Comparison of ENCODE assay signal across 8 mouse cellular contexts in the genomic region with DNA sequence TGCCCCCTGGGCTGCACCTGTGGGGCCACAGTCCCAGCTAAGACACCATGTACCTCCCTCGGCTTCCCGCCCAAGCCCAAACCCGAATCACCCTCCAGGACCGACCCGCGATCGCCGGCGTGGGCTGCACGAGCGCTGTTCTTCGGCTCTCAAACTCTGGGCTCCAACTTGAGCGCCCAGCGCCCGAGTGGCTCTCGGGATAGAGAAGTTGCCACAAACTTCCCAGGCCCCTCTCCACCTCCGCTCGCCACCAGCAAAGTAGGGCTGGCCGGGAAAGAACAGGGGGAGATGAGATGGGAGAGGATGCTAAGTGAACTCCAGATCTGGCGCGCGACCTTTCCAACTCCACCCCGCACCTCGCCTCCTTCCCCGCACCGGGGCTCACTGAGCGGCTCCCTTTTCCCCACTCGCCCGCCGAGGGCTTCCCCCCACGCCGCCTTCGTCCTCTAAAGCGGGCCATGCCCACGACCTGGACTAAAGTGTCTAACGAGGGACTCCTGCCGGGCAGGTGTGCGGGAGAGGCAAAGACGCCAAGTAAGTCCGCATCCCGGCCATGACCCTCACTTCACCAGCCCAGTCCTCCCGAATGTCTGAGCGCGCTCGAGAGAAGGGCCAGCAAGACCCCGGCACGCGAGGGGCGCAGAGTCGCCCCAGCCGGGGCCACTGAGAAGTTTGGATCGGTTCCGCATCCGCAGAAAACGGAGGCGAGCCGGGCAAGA. TPM values are rescaled to one million over a fixed set of nuclear protein-coding genes. Genes with fewer than 3 reads are reported as not detected.
DNase-seq lines count a peak whose midpoint lies in the region; ATAC-seq and TF ChIP-seq lines count a peak whose summit lies in the region.

No protein-coding gene starts in this region.

- intact Hi-C loops in heart, postnatal 25 days (cut with DNase I) = loop anchor here (2.0 kb wide), 1 partner anchor 19 kb away; no protein-coding TSS in a partner anchor
- intact Hi-C loops in left cerebral cortex, postnatal 25 days (cut with DNase I) = loop anchor here (5.0 to 10.0 kb wide), 3 partner anchors 130 to 623 kb away; no protein-coding TSS in a partner anchor

- peak overlapping the region; percentile 59; the same call in 1 of the 2 replicates for H3K9ac ChIP-seq in heart, embryonic 11.5 days (ENCODE audit: low read depth, low read length)
- peak overlapping the region; percentile 37; the same call in 1 of the 2 replicates for H3K9ac ChIP-seq in liver, embryonic 11.5 days (ENCODE audit: low read depth, low read length)

- peaks cover 61% of the 10 kb centered on the region for H3K27me3 ChIP-seq in heart, embryonic 11.5 days (ENCODE audit: control insufficient read depth, insufficient read depth, low read length)
- H3K27me3 ChIP-seq in hindbrain, embryonic 10.5 days (ENCODE audit: insufficient read depth, poor library complexity, severe bottlenecking) = peaks cover 73% of the 10 kb centered on the region
- peaks cover 49% of the 10 kb centered on the region for H3K27me3 ChIP-seq in liver, embryonic 11.5 days (replicated peaks; ENCODE audit: control insufficient read depth, insufficient read depth, low read length)

- H3K36me3 ChIP-seq in heart, embryonic 11.5 days (ENCODE audit: control insufficient read depth, insufficient read depth, low read length) = no peaks in the 10 kb centered on the region
- no peaks in the 10 kb centered on the region for H3K36me3 ChIP-seq in hindbrain, embryonic 10.5 days
- no peaks in the 10 kb centered on the region for H3K36me3 ChIP-seq in liver, embryonic 11.5 days (ENCODE audit: control insufficient read depth, insufficient read depth, low read length)

- TF ChIP-seq POLR2A in olfactory bulb, adult 2 months (IDR thresholded peaks at IDR 0.05; ENCODE audit: insufficient read depth, low read depth, low read length) = no peak

- no peaks in the 10 kb centered on the region for H3K9me3 ChIP-seq in heart, embryonic 11.5 days (replicated peaks; ENCODE audit: control insufficient read depth, low read length)
- no peaks in the 10 kb centered on the region for H3K9me3 ChIP-seq in hindbrain, embryonic 10.5 days
- no peaks in the 10 kb centered on the region for H3K9me3 ChIP-seq in liver, embryonic 11.5 days (ENCODE audit: control insufficient read depth, low read length)

- H3K4me3 ChIP-seq in heart, embryonic 11.5 days (ENCODE audit: low read depth, low read length) = peak overlapping the region; percentile 77
- H3K4me3 ChIP-seq in hindbrain, embryonic 10.5 days = peak overlapping the region; percentile 74
- H3K4me3 ChIP-seq in liver, embryonic 11.5 days (ENCODE audit: low read depth, low read length) = peak overlapping the region; percentile 66
- H3K4me3 ChIP-seq in olfactory bulb, adult 2 months (ENCODE audit: insufficient read depth, low read depth, low read length) = peak overlapping the region; percentile 90

- WGBS in heart, embryonic 11.5 days (ENCODE audit: insufficient replicate concordance) = under 1% methylated on average over 56 of the region's 57 CpGs
- WGBS in hindbrain, embryonic 10.5 days = under 1% methylated on average over 57 of the region's 57 CpGs
- under 1% methylated on average over 56 of the region's 57 CpGs for whole genome bisulfite sequencing in liver, embryonic 11.5 days
- WGBS in olfactory bulb, adult 2 months = 1% methylated on average over 57 of the region's 57 CpGs

- peaks cover 12% of the 10 kb centered on the region; the same call in 1 of the 2 replicates for H3K4me1 ChIP-seq in heart, embryonic 11.5 days (ENCODE audit: control insufficient read depth, insufficient read depth, low read length)
- H3K4me1 ChIP-seq in hindbrain, embryonic 10.5 days (replicated peaks) = peaks cover 27% of the 10 kb centered on the region
- no peaks in the 10 kb centered on the region for H3K4me1 ChIP-seq in liver, embryonic 11.5 days (replicated peaks; ENCODE audit: control insufficient read depth, insufficient read depth, low read length)
- H3K4me1 ChIP-seq in olfactory bulb, adult 2 months (ENCODE audit: control insufficient read depth, insufficient read depth, low read length) = peaks cover 19% of the 10 kb centered on the region

- no peak for DNase-seq in heart, postnatal 25 days (ENCODE audit: low spot score)
- DNase-seq in ES-CJ7 (ENCODE audit: low read depth, low spot score) = peak; percentile 25
- peak; percentile 34 for DNase-seq in embryo, embryonic 10 days (ENCODE audit: low spot score)
- peak; percentile 58 for DNase-seq in hindbrain, embryonic 10.5 days (ENCODE audit: low spot score)
- DNase-seq in liver, embryonic 11.5 days (ENCODE audit: low spot score) = peak; percentile 53
- no peak for DNase-seq in left cerebral cortex, postnatal 25 days (ENCODE audit: low spot score in 2 of 2)

- ATAC-seq in heart, embryonic 11.5 days (replicated peaks; ENCODE audit: insufficient number of reproducible peaks, low FRiP score, low TSS enrichment) = no peak
- peak; percentile 35 for ATAC-seq in liver, embryonic 11.5 days (replicated peaks; ENCODE audit: low FRiP score)

- H3K4me2 ChIP-seq in heart, embryonic 11.5 days = peak overlapping the region; percentile 100
- peak overlapping the region; percentile 97 for H3K4me2 ChIP-seq in liver, embryonic 11.5 days

- no peak overlapping the region for H3K27ac ChIP-seq in heart, embryonic 11.5 days (ENCODE audit: low read depth, low read length)
- peak overlapping the region; percentile 87 for H3K27ac ChIP-seq in hindbrain, embryonic 10.5 days
- no peak overlapping the region for H3K27ac ChIP-seq in liver, embryonic 11.5 days (ENCODE audit: low read depth, low read length)
- H3K27ac ChIP-seq in olfactory bulb, adult 2 months (ENCODE audit: insufficient read depth, low read depth, low read length) = no peak overlapping the region

- TF ChIP-seq CTCF in olfactory bulb, adult 2 months (IDR thresholded peaks at IDR 0.05; ENCODE audit: insufficient read depth, low read depth, low read length) = no peak

RNA-seq across cellular contexts. Expression of a gene that starts 1.2 kb away (rescaled TPM):
- 10.2 and 10.7 TPM in 2 replicates for polyA plus RNA-seq in heart, embryonic 11.5 days (2014; fragmentation: Nextera tagmentation; extraction: Ambion mirVana)
- 10 to 100 TPM; 24.0 to 24.5 TPM for total RNA-seq in heart, postnatal 25 days (2021)
- 20.1 and 21.2 TPM in 2 replicates for polyA plus RNA-seq in hindbrain, embryonic 10.5 days (2016; fragmentation: Nextera tagmentation; extraction: Ambion mirVana)
- polyA plus RNA-seq in liver, embryonic 11.5 days (2014; fragmentation: Nextera tagmentation; extraction: Ambion mirVana) = 3.9 and 4.0 TPM in 2 replicates
- polyA plus RNA-seq in olfactory bulb, adult 2 months (2012; ENCODE audit: insufficient read depth, insufficient read length, low replicate concordance, missing spikeins) = 495 and 851 TPM in 2 replicates
- total RNA-seq in left cerebral cortex, postnatal 25 days (2021) = 100 to 1,000 TPM; 110 to 129 TPM

Comparison
In these comparisons a context has a peak if more than half of its experiments do, and no peak if none do; other contexts are left out.
1. DNase-seq: peak in ES-CJ7 (single experiment), embryo, embryonic 10 days (single experiment), hindbrain, embryonic 10.5 days (single experiment) and liver, embryonic 11.5 days (single experiment); none in heart, postnatal 25 days (single experiment) and left cerebral cortex, postnatal 25 days (0 of 2).
2. RNA of a gene that starts 1.2 kb away (polyA plus RNA-seq): 495 to 851 TPM in olfactory bulb, adult 2 months; 20.1 to 21.2 TPM in hindbrain, embryonic 10.5 days, 10.2 to 10.7 TPM in heart, embryonic 11.5 days and 3.9 to 4.0 TPM in liver, embryonic 11.5 days; every median in the first group is over 10 times any median in the second.
3. Peak in every context shown above with its lines, with median percentiles within 50 percentile points of each other: H3K4me3 ChIP-seq.